Mouse (Mus musculus) heart, adult 2 months (tissue): ENCODE measurements at regions not wholly inside any gene's neighbourhood (a gene's known extent, or its start where the extent isn't known, plus 50 kb on each side); places are given as distances from the start of the nearest gene placed in this dataset.

Experiments used
- CTCF ChIP-seq: fragments of 200-600 bp; IDR thresholded peaks from 2 replicates; pipeline ENCODE4 v1.8.1; 2022; ENCODE audit warnings: antibody characterized with exemption, mild to moderate bottlenecking, moderate library complexity
- POLR2A ChIP-seq: fragments of 200-500 bp; IDR thresholded peaks from 2 replicates; pipeline ENCODE4 v1.6.1; 2011; ENCODE audit warnings: mild to moderate bottlenecking, low read depth, low read length, control low read depth; ENCODE audit not compliant: insufficient read depth

DNA sequence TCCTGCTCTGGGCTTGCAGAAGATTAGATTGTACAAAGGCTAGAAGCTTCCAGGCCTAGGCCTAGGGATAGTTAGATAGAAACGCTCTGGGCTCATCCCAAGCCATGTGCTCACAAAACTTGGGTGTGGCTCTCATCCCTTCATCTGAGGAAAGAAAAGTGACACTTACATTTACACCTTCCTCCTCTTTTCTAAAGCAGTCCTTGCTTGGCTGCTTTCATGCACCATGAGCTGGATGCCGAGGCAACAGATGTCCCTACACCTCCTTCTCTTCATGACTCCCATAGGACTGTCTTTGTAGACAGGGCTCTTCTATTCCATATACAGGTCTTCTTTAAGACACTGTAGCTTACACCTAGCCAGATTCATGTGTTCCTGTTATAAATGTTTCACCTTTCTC, 238.3 kb downstream of the Spry2 start:
- TF ChIP-seq CTCF (no peak), POLR2A (no peak)
